Mouse (Mus musculus): ENCODE results near the gene Sipa1. TPM values are rescaled to one million over a fixed set of nuclear protein-coding genes. Genes with fewer than 3 reads are reported as not detected.

Gene Sipa1
- total and polyA plus RNA-seq, 2 experiments from 2014 or later: 18.3 to 19.6 TPM

DNA sequence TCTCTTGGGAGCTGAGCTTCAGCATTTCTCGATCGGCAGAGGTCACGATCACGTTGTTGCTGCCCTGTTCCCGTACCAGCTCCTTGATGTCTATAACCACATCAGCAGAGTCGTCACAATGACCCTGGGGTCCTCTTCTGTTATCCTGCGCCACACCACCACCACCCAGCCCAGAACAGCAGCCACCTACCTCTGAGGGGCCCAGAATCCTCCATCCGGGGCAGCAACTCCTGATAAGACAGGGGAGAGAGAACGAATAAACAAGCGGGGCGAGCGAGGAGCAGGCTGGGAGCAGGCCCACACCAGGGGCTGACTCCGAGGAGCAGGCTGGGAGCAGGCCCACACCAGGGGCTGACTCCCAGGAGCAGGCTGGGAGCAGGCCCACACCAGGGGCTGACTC, 22.9 kb upstream of the Sipa1 start:
- Histone ChIP-seq H3K27me3 (ENCODE audit: insufficient read depth, low read length) (no peaks in the 10 kb centered on the region), H3K36me3 (ENCODE audit: insufficient read depth) (peaks cover 53% of the 10 kb centered on the region), H3K27ac (ENCODE audit: low read depth, low read length) (no peak overlapping the region), H3K4me2 (ENCODE audit: low read depth) (no peak overlapping the region), H3K4me1 (ENCODE audit: insufficient read depth) (peaks cover 17% of the 10 kb centered on the region), H3K9me3 (ENCODE audit: low read length) (no peaks in the 10 kb centered on the region), H3K4me3 (ENCODE audit: low read depth, low read length) (no peak overlapping the region), H3K9ac (no peak overlapping the region)
- WGBS: 95% methylated on average over 13 of the region's 13 CpGs
- no peak for DNase-seq
- ATAC-seq: no peak
- no peak for TF ChIP-seq CTCF (IDR thresholded peaks at IDR 0.05; ENCODE audit: low read depth)

DNA sequence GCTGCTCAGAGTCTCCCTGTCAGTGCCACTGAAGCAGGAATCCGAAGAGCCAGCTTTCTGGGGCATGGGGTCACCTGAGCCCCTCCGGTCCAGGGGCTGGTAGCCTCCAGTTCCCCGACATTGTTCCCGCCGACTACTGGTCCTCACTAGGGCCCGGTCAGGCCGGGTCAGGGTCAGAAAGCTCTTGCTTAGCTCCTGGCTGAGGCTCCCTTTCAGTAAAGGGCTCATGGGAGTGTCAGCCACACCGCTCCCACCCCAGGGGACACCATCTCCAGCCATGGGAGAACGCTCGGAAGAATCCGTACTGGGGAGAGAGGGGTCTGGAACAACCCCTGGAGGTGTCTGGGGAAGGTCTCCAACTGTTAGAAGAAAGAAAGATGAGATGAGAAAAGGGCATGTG, 22.4 kb upstream of the Sipa1 start:
- H3K4me2 ChIP-seq (ENCODE audit: low read depth): no peak overlapping the region
- WGBS: 95% methylated on average over 11 of the region's 11 CpGs
- H3K27me3 ChIP-seq (ENCODE audit: insufficient read depth, low read length): no peaks in the 10 kb centered on the region
- H3K9ac ChIP-seq: no peak overlapping the region
- no peaks in the 10 kb centered on the region for H3K9me3 ChIP-seq (ENCODE audit: low read length)
- peaks cover 56% of the 10 kb centered on the region for H3K36me3 ChIP-seq (ENCODE audit: insufficient read depth)
- no peak overlapping the region for H3K4me3 ChIP-seq (ENCODE audit: low read depth, low read length)
- ATAC-seq: no peak
- no peak for DNase-seq
- TF ChIP-seq CTCF (IDR thresholded peaks at IDR 0.05; ENCODE audit: low read depth): no peak
- H3K27ac ChIP-seq (ENCODE audit: low read depth, low read length): no peak overlapping the region
- H3K4me1 ChIP-seq (ENCODE audit: insufficient read depth): peaks cover 17% of the 10 kb centered on the region

DNA sequence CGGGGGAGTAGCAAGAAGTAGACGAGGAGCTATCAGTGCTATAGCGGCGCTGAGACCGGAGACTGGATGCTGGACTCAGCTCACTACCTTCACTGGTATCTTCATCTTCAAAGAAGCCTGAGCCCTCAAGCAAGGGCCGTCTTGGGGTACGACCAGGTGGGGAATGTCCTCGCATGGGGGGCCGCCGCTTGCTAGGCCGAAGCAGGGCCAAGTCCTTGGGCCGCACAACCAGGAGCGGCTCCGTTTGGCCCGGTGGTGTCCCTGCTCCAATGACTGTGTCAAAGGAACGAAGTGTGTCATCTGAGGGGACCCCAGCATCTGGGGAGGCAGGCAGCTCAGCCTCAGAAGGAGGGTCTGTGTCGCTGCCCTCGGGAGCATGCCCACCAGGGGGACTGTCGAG, 21.9 kb upstream of the Sipa1 start:
- ATAC-seq: no peak
- no peak for TF ChIP-seq CTCF (IDR thresholded peaks at IDR 0.05; ENCODE audit: low read depth)
- Histone ChIP-seq H3K9me3 (ENCODE audit: low read length) (no peaks in the 10 kb centered on the region), H3K4me3 (ENCODE audit: low read depth, low read length) (no peak overlapping the region), H3K4me2 (ENCODE audit: low read depth) (no peak overlapping the region), H3K4me1 (ENCODE audit: insufficient read depth) (peaks cover 14% of the 10 kb centered on the region), H3K9ac (no peak overlapping the region), H3K27ac (ENCODE audit: low read depth, low read length) (no peak overlapping the region), H3K36me3 (ENCODE audit: insufficient read depth) (peaks cover 61% of the 10 kb centered on the region), H3K27me3 (ENCODE audit: insufficient read depth, low read length) (no peaks in the 10 kb centered on the region)
- 96% methylated on average over 19 of the region's 19 CpGs for WGBS
- no peak for DNase-seq

DNA sequence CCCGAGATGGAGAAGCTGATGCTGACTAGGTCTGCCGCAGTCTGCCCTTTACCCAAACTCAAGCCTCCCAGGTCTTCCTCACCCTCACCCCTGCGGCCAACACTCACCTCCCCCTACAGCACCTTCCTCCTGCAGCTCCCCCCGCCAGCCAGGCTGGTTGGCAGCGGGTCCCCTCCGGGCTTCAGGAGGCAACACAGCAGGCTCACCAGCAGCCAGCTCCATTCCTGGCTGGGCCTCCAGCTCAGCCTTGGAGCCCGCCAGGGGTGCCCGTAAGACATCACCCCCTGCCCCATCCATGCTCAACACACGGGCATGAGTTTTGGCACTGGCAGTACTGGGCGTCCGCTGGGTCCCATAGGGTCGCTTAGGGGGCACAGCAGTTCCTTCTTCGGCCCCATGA, 21.5 kb upstream of the Sipa1 start:
- no peaks in the 10 kb centered on the region for H3K9me3 ChIP-seq (ENCODE audit: low read length)
- H3K4me1 ChIP-seq (ENCODE audit: insufficient read depth): peaks cover 10% of the 10 kb centered on the region
- H3K9ac ChIP-seq: no peak overlapping the region
- H3K4me2 ChIP-seq (ENCODE audit: low read depth): no peak overlapping the region
- DNase-seq: no peak
- 87% methylated on average over 13 of the region's 13 CpGs for WGBS
- H3K4me3 ChIP-seq (ENCODE audit: low read depth, low read length): no peak overlapping the region
- no peak for ATAC-seq
- no peak for TF ChIP-seq CTCF (IDR thresholded peaks at IDR 0.05; ENCODE audit: low read depth)
- no peak overlapping the region for H3K27ac ChIP-seq (ENCODE audit: low read depth, low read length)
- H3K36me3 ChIP-seq (ENCODE audit: insufficient read depth): peaks cover 65% of the 10 kb centered on the region
- no peaks in the 10 kb centered on the region for H3K27me3 ChIP-seq (ENCODE audit: insufficient read depth, low read length)

DNA sequence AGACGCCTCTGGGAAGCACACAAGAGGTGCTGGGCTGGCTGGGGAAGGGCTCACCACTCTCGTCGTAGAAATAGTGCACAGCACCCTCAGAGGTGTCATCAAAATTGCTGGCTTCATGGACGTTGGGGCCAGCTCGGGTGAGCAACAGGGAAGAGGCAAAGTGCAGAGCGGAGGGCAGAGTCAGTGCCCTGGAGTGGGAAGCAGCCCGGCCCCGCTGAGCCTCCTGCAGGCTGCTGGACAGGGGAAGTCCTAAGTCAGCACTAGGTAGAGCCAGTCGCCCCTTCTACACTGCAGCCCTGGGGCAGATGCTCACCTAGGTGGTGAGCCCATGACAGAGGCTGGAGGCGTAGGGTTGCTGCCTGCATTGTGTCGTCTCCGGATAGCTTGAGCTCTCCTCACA, 20.7 kb upstream of the Sipa1 start:
- Histone ChIP-seq H3K27me3 (ENCODE audit: insufficient read depth, low read length) (no peaks in the 10 kb centered on the region), H3K9me3 (ENCODE audit: low read length) (no peaks in the 10 kb centered on the region), H3K4me1 (ENCODE audit: insufficient read depth) (peaks cover 6% of the 10 kb centered on the region; the same call in 1 of the 2 replicates), H3K4me2 (ENCODE audit: low read depth) (no peak overlapping the region), H3K36me3 (ENCODE audit: insufficient read depth) (peaks cover 73% of the 10 kb centered on the region), H3K9ac (no peak overlapping the region), H3K27ac (ENCODE audit: low read depth, low read length) (no peak overlapping the region), H3K4me3 (ENCODE audit: low read depth, low read length) (no peak overlapping the region)
- no peak for TF ChIP-seq CTCF (IDR thresholded peaks at IDR 0.05; ENCODE audit: low read depth)
- 92% methylated on average over 12 of the region's 12 CpGs for WGBS
- no peak for DNase-seq
- ATAC-seq: no peak

DNA sequence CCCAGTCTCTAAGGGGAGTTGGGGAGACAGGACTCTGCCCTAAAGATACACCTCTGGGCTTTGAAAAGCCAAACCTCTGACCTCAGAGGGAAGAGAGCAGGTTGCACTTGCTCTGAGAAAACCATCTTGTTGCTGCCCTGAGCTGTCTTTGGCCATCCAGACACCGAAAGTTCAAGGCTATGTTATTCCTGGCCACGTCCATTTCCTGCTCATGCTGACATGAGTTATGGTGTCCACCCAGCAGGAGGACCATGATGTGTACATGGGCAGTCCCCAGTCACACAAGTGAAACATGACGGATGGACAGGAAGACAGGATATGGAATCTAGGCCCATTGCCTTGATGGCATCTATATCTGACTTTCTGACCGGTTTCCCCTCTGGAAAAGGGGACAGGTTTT, 16.9 kb upstream of the Sipa1 start:
- Histone ChIP-seq H3K4me3 (ENCODE audit: low read depth, low read length) (no peak overlapping the region), H3K4me2 (ENCODE audit: low read depth) (no peak overlapping the region), H3K27me3 (ENCODE audit: insufficient read depth, low read length) (no peaks in the 10 kb centered on the region), H3K9me3 (ENCODE audit: low read length) (no peaks in the 10 kb centered on the region), H3K27ac (ENCODE audit: low read depth, low read length) (no peak overlapping the region), H3K36me3 (ENCODE audit: insufficient read depth) (peaks cover 93% of the 10 kb centered on the region), H3K4me1 (ENCODE audit: insufficient read depth) (no peaks in the 10 kb centered on the region), H3K9ac (no peak overlapping the region)
- TF ChIP-seq CTCF (IDR thresholded peaks at IDR 0.05; ENCODE audit: low read depth): no peak
- ATAC-seq: no peak
- DNase-seq: no peak
- 89% methylated on average over 4 of the region's 4 CpGs for WGBS

DNA sequence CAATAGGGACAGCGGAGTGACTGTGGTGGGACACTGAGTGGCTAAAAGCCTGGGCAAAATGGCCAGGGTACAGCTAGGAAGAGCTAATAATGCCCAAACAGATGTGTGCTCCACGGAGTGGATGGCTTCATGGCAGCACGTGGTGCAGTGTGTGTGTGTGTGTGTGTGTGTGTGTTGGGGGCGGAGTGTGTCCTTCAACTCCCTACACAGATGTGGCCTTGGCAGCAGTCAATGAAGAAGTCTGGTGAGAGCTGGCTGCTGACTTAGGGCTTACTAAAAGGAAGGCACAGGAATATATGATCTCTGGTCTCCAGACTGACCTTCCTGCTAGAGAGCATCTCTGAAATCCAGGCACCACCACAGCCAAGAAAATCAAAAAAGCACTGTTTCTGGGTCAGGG, 4.9 kb upstream of the Sipa1 start:
- Histone ChIP-seq H3K9ac (no peak overlapping the region), H3K36me3 (ENCODE audit: insufficient read depth) (peaks cover 74% of the 10 kb centered on the region), H3K4me1 (ENCODE audit: insufficient read depth) (peaks cover 5% of the 10 kb centered on the region; the same call in 1 of the 2 replicates), H3K27me3 (ENCODE audit: insufficient read depth, low read length) (no peaks in the 10 kb centered on the region), H3K4me2 (ENCODE audit: low read depth) (no peak overlapping the region), H3K4me3 (ENCODE audit: low read depth, low read length) (no peak overlapping the region), H3K9me3 (ENCODE audit: low read length) (no peaks in the 10 kb centered on the region), H3K27ac (ENCODE audit: low read depth, low read length) (no peak overlapping the region)
- DNase-seq: no peak
- no peak for ATAC-seq
- WGBS: 94% methylated on average over 4 of the region's 4 CpGs
- no peak for TF ChIP-seq CTCF (IDR thresholded peaks at IDR 0.05; ENCODE audit: low read depth)

DNA sequence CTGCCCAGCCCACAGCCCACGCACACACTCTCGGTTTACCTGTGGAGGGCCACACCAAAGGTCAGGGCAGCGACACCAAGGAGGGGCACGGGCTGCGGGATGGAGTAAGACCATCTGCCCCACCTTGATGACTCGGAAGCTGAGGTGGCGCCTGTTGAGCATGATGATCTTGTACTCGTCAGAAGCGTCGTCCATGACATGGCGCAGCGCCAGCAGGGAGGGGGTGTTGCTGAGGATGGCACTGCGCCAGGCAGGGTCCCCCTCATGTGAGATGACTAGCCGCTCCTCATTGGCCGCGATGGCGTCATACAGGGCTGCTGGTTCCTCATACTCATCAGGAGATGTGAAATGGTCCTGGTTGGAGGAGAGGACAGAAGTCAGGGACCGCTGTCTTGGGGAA, 2.9 kb upstream of the Sipa1 start:
- DNase-seq: peak; percentile 5
- 88% methylated on average over 18 of the region's 18 CpGs for WGBS
- Histone ChIP-seq H3K4me2 (ENCODE audit: low read depth) (no peak overlapping the region), H3K4me1 (ENCODE audit: insufficient read depth) (peaks cover 5% of the 10 kb centered on the region; the same call in 1 of the 2 replicates), H3K4me3 (ENCODE audit: low read depth, low read length) (no peak overlapping the region), H3K9me3 (ENCODE audit: low read length) (no peaks in the 10 kb centered on the region), H3K36me3 (ENCODE audit: insufficient read depth) (peaks cover 57% of the 10 kb centered on the region), H3K27ac (ENCODE audit: low read depth, low read length) (no peak overlapping the region), H3K9ac (no peak overlapping the region), H3K27me3 (ENCODE audit: insufficient read depth, low read length) (no peaks in the 10 kb centered on the region)
- ATAC-seq: no peak
- TF ChIP-seq CTCF (IDR thresholded peaks at IDR 0.05; ENCODE audit: low read depth): no peak
